Mouse (Mus musculus) midbrain, embryonic 16.5 days (tissue): ENCODE results near the gene E430018J23Rik. TPM values are rescaled to one million over a fixed set of nuclear protein-coding genes. Genes with fewer than 3 reads are reported as not detected.
A peak's percentile ranks its signal among the peaks of the same experiment; 100 is the strongest.
"Not testable (repeated sequence)": the region's sequence is repeated elsewhere in the genome, so short reads cannot be mapped to it uniquely, and the experiment has no call there.

ENCODE experiments used
- ATAC-seq: fragments of 200-750 bp; cut with Nextera tagmentation; 2 replicates; pipeline ENCODE4 v1.8.0; 2017; ENCODE audit warnings: moderate TSS enrichment
- H3K27ac ChIP-seq: fragments of 300-500 bp; sonication (generic); 2 replicates; pipeline ENCODE4 v1.5.1; 2014; ENCODE audit warnings: mild to moderate bottlenecking, low read length, mixed read lengths
- H3K27me3 ChIP-seq: fragments of 300-500 bp; sonication (generic); 2 replicates; pipeline ENCODE4 v1.6.1; 2014; ENCODE audit warnings: low read depth, low read length, mixed read lengths; ENCODE audit not compliant: control insufficient read depth, insufficient read depth
- H3K36me3 ChIP-seq: fragments of 300-500 bp; sonication (generic); 2 replicates; pipeline ENCODE4 v1.6.1; 2014; ENCODE audit warnings: mild to moderate bottlenecking, low read length, moderate library complexity, mixed read lengths; ENCODE audit not compliant: control insufficient read depth, insufficient read depth
- H3K4me1 ChIP-seq: fragments of 300-500 bp; sonication (generic); 2 replicates; pipeline ENCODE4 v1.6.1; 2014; ENCODE audit warnings: mild to moderate bottlenecking, low read length, mixed read lengths; ENCODE audit not compliant: control insufficient read depth, insufficient read depth
- H3K4me2 ChIP-seq: fragments of 300-500 bp; sonication (generic); 2 replicates; pipeline ENCODE4 v1.6.1; 2014; ENCODE audit warnings: mild to moderate bottlenecking, low read length, mixed read lengths
- H3K4me3 ChIP-seq: fragments of 300-500 bp; sonication (generic); 2 replicates; pipeline ENCODE4 v1.5.1; 2014; ENCODE audit warnings: low read depth, mild to moderate bottlenecking, low read length, moderate library complexity, mixed read lengths
- H3K9ac ChIP-seq: fragments of 300-500 bp; sonication (generic); 2 replicates; pipeline ENCODE4 v1.6.1; 2014; ENCODE audit warnings: low read depth, low read length, mixed read lengths
- H3K9me3 ChIP-seq: fragments of 300-500 bp; sonication (generic); replicated peaks from 2 replicates; pipeline ENCODE4 v1.6.1; 2014; ENCODE audit warnings: mild to moderate bottlenecking, low read length, mixed read lengths; ENCODE audit not compliant: control insufficient read depth, poor library complexity, severe bottlenecking
- WGBS: fragments of 180-500 bp; shearing (Covaris S2); extraction: QIAGEN DNeasy Blood & Tissue Kit; methylation state at CpG from one replicate; pipeline ENCODE4 v1.1.7; 2014; 5-methylcytosine and 5-hydroxymethylcytosine counted together
- polyA plus RNA-seq: library from polyadenylated mRNA; unstranded; fragments of >200 nt; fragmentation: Nextera tagmentation; extraction: Ambion mirVana; gene quantifications from 2 replicates; pipeline ENCODE4 v1.2.1, GENCODE M21; 2015

The E430018J23Rik gene
- polyA plus RNA-seq, 1 experiment from 2014 or later = 4.9 TPM

- no peaks in the 10 kb centered on the region; the same call in 1 of the 2 replicates for H3K36me3 ChIP-seq
- peaks cover 9% of the 10 kb centered on the region for H3K4me1 ChIP-seq
- no peak overlapping the region for H3K9ac ChIP-seq
- no peak overlapping the region for H3K27ac ChIP-seq
- no peaks in the 10 kb centered on the region; the same call in 1 of the 2 replicates for H3K27me3 ChIP-seq
- H3K4me2 ChIP-seq = no peak overlapping the region
- ATAC-seq = no peak
- 93% methylated on average over 3 of the region's 3 CpGs for WGBS
- no peak overlapping the region for H3K4me3 ChIP-seq
- H3K9me3 ChIP-seq = no peaks in the 10 kb centered on the region
Measured at GRCm38 (mm10) chr7:127366249-127366648, 27.2 kb downstream of the E430018J23Rik start.

GRCm38 (mm10) chr7:127364166-127364565 is 29.3 kb downstream of the E430018J23Rik start:
- WGBS = 38% methylated on average over 4 of the region's 4 CpGs
- Histone ChIP-seq H3K4me2 (peak overlapping the region; percentile 51), H3K4me1 (peaks cover 9% of the 10 kb centered on the region)

GRCm38 (mm10) chr7:127363475-127363921 is 29.9 kb downstream of the E430018J23Rik start:
- H3K4me3 ChIP-seq = peak overlapping the region; percentile 27
- peaks cover 9% of the 10 kb centered on the region for H3K4me1 ChIP-seq
- no peak for ATAC-seq
- WGBS = under 1% methylated on average over 24 of the region's 24 CpGs
- H3K36me3 ChIP-seq = no peaks in the 10 kb centered on the region
- no peak overlapping the region for H3K27ac ChIP-seq
- H3K9me3 ChIP-seq = no peaks in the 10 kb centered on the region
- no peaks in the 10 kb centered on the region; the same call in 1 of the 2 replicates for H3K27me3 ChIP-seq
- peak overlapping the region; percentile 33 for H3K9ac ChIP-seq
- peak overlapping the region; percentile 51 for H3K4me2 ChIP-seq

More at GRCm38 (mm10) chr7:127364166-127364565, 29.3 kb downstream of the E430018J23Rik start:
- ATAC-seq = no peak
- no peaks in the 10 kb centered on the region for H3K9me3 ChIP-seq
- H3K27ac ChIP-seq = no peak overlapping the region
- H3K4me3 ChIP-seq = peak overlapping the region; percentile 27; the same call in 1 of the 2 replicates
- no peaks in the 10 kb centered on the region for H3K36me3 ChIP-seq
- no peaks in the 10 kb centered on the region; the same call in 1 of the 2 replicates for H3K27me3 ChIP-seq
- H3K9ac ChIP-seq = no peak overlapping the region; the same call in 1 of the 2 replicates

- H3K9ac ChIP-seq, H3K27me3 ChIP-seq, H3K27ac ChIP-seq, H3K4me2 ChIP-seq, H3K36me3 ChIP-seq, H3K4me3 ChIP-seq, H3K9me3 ChIP-seq, H3K4me1 ChIP-seq, ATAC-seq: not testable (repeated sequence)
- 10% methylated on average over 13 of the region's 13 CpGs for WGBS
Measured at GRCm38 (mm10) chr7:127362418-127362817, 31.0 kb downstream of the E430018J23Rik start.

- Histone ChIP-seq H3K4me1 (peaks cover 9% of the 10 kb centered on the region), H3K9ac (no peak overlapping the region), H3K27me3 (no peaks in the 10 kb centered on the region; the same call in 1 of the 2 replicates), H3K36me3 (no peaks in the 10 kb centered on the region), H3K4me2 (no peak overlapping the region), H3K4me3 (no peak overlapping the region), H3K27ac (no peak overlapping the region), H3K9me3 (no peaks in the 10 kb centered on the region)
- ATAC-seq = no peak
- WGBS = 62% methylated on average over 10 of the region's 13 CpGs
Measured at GRCm38 (mm10) chr7:127361449-127361848, 32.0 kb downstream of the E430018J23Rik start.

- no peak overlapping the region for H3K4me2 ChIP-seq
- H3K9me3 ChIP-seq = no peaks in the 10 kb centered on the region
- ATAC-seq = no peak
- no peak overlapping the region for H3K27ac ChIP-seq
- H3K4me3 ChIP-seq = no peak overlapping the region
- H3K4me1 ChIP-seq = peaks cover 9% of the 10 kb centered on the region
- H3K36me3 ChIP-seq = no peaks in the 10 kb centered on the region
- no peak overlapping the region for H3K9ac ChIP-seq
- no peaks in the 10 kb centered on the region; the same call in 1 of the 2 replicates for H3K27me3 ChIP-seq
- 86% methylated on average over 4 of the region's 4 CpGs for WGBS
Measured at GRCm38 (mm10) chr7:127360265-127360664, 33.2 kb downstream of the E430018J23Rik start.

GRCm38 (mm10) chr7:127358472-127358871 is 35.0 kb downstream of the E430018J23Rik start:
- Histone ChIP-seq H3K4me2 (no peak overlapping the region), H3K27me3 (no peaks in the 10 kb centered on the region), H3K27ac (no peak overlapping the region), H3K4me1 (peaks cover 2% of the 10 kb centered on the region), H3K9me3 (no peaks in the 10 kb centered on the region), H3K4me3 (no peak overlapping the region), H3K36me3 (no peaks in the 10 kb centered on the region), H3K9ac (no peak overlapping the region)
- no peak for ATAC-seq
- WGBS = 74% methylated on average over 4 of the region's 4 CpGs

GRCm38 (mm10) chr7:127357871-127358270 is 35.6 kb downstream of the E430018J23Rik start:
- H3K27ac ChIP-seq = no peak overlapping the region
- H3K4me2 ChIP-seq = no peak overlapping the region
- no peak overlapping the region for H3K9ac ChIP-seq
- H3K27me3 ChIP-seq = no peaks in the 10 kb centered on the region
- H3K4me3 ChIP-seq = no peak overlapping the region
- no peaks in the 10 kb centered on the region for H3K36me3 ChIP-seq
- no peak for ATAC-seq
- no peaks in the 10 kb centered on the region for H3K9me3 ChIP-seq
- H3K4me1 ChIP-seq = no peaks in the 10 kb centered on the region
- WGBS = 72% methylated on average over 2 of the region's 2 CpGs

GRCm38 (mm10) chr7:127355796-127356195 is 37.6 kb downstream of the E430018J23Rik start:
- H3K9ac ChIP-seq = no peak overlapping the region
- H3K9me3 ChIP-seq = no peaks in the 10 kb centered on the region
- H3K27me3 ChIP-seq = no peaks in the 10 kb centered on the region
- H3K36me3 ChIP-seq = no peaks in the 10 kb centered on the region
- H3K4me1 ChIP-seq = no peaks in the 10 kb centered on the region
- WGBS = 69% methylated on average over 3 of the region's 3 CpGs
- no peak overlapping the region for H3K4me2 ChIP-seq
- ATAC-seq = no peak
- H3K4me3 ChIP-seq = no peak overlapping the region
- H3K27ac ChIP-seq = no peak overlapping the region
